Mouse (Mus musculus): Measurements from ENCODE around the gene Maml1.
"Not testable (repeated sequence)": the region's sequence is repeated elsewhere in the genome, so short reads cannot be mapped to it uniquely, and the experiment has no call there.

The Maml1 gene

GRCm38 (mm10) chr11:50292190-50292855 lies at the start of gene Maml1:
Maml1 (minus strand) TSS chr11:50292311.
- peak; percentile 97 for DNase-seq

- DNase-seq, result no peak
These were observed 44.8 kb upstream of the Maml1 start for GRCm38 (mm10) chr11:50336891-50337290.

GRCm38 (mm10) chr11:50336126-50336525 lies 44.0 kb upstream of the Maml1 start:
- DNase-seq, result no peak

- DNase-seq, result no peak
These were observed 41.1 kb upstream of the Maml1 start for GRCm38 (mm10) chr11:50333181-50333580.

GRCm38 (mm10) chr11:50329378-50329777 lies 37.3 kb upstream of the Maml1 start:
- no peak for DNase-seq

GRCm38 (mm10) chr11:50328075-50328625 lies 36.0 kb upstream of the Maml1 start:
- no peak for DNase-seq

GRCm38 (mm10) chr11:50326302-50326966 lies 34.3 kb upstream of the Maml1 start:
- DNase-seq, result no peak

GRCm38 (mm10) chr11:50325496-50326301 lies 33.6 kb upstream of the Maml1 start, which contains the start of gene Canx:
Canx (minus strand) TSS chr11:50325673.
- DNase-seq, result peak; percentile 98

- no peak for DNase-seq
These were observed 32.8 kb upstream of the Maml1 start for GRCm38 (mm10) chr11:50324751-50325471.

GRCm38 (mm10) chr11:50323843-50324242 lies 31.7 kb upstream of the Maml1 start:
- DNase-seq, result no peak

- no peak for DNase-seq
These were observed 30.2 kb upstream of the Maml1 start for GRCm38 (mm10) chr11:50322345-50322744.

GRCm38 (mm10) chr11:50321239-50321638 lies 29.1 kb upstream of the Maml1 start:
- no peak for DNase-seq

- DNase-seq, result not testable (repeated sequence)
These were observed 27.2 kb upstream of the Maml1 start for GRCm38 (mm10) chr11:50319343-50319742.

GRCm38 (mm10) chr11:50312803-50313202 lies 20.7 kb upstream of the Maml1 start:
- no peak for DNase-seq

GRCm38 (mm10) chr11:50303406-50303805 lies 11.3 kb upstream of the Maml1 start:
- DNase-seq, result no peak

- no peak for DNase-seq
These were observed 568 bp downstream of the Maml1 start for GRCm38 (mm10) chr11:50291321-50292165.

GRCm38 (mm10) chr11:50290486-50291225 lies 1.5 kb downstream of the Maml1 start:
- DNase-seq, result no peak

- DNase-seq, result no peak
These were observed 5.7 kb downstream of the Maml1 start for GRCm38 (mm10) chr11:50286428-50286827.

- DNase-seq, result no peak
These were observed 6.4 kb downstream of the Maml1 start for GRCm38 (mm10) chr11:50285696-50286095.

GRCm38 (mm10) chr11:50285263-50285662 lies 6.8 kb downstream of the Maml1 start:
- DNase-seq, result no peak

- DNase-seq, result no peak
These were observed 12.1 kb downstream of the Maml1 start for GRCm38 (mm10) chr11:50280053-50280452.

Data from cerebellum, adult 11 months (tissue).